Mouse (Mus musculus) left cerebral cortex, postnatal 36 days (tissue): ENCODE measurements around the gene Slc45a1. TPM values are rescaled to one million over a fixed set of nuclear protein-coding genes. Genes with fewer than 3 reads are reported as not detected.

Source experiments
- DNase-seq, 2 experiments: peaks; one replicate each; pipeline ENCODE4 v3.0.0; 2021 to 2022; ENCODE audit warnings: low spot score in 2 of 2, mixed read lengths in 1 of 2
- intact Hi-C: fragments of 180-260 bp; cut with DNase I; formaldehyde crosslinking; loops from one replicate; pipeline ENCODE4 v1.15.1; 2025
- total RNA-seq, 2 experiments: library from RNA; stranded (reverse); gene quantifications; 2 replicates each; pipeline ENCODE4 v1.2.3; 2021

Slc45a1 gene
- total RNA-seq, 2 experiments from 2014 or later: 43.0 to 53.0 TPM

DNA sequence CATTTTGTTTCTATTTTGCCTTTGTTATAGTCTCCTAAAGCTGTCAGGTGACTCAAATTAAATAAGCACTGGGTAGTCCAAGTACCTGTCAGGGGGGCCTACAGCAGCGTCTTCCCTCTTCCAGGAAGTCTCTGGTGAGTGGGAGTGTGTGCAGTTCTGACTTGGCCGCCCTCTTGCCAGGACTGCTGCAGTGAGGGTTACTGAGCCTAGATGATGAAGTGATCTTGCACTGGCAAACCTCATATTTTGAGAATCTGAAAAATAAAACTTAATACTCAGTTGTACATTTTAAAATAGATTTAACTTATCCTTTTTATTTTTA lies 63.7 kb downstream of the Slc45a1 start:
- DNase-seq: no peak
- intact Hi-C loops: no loop called here

DNA sequence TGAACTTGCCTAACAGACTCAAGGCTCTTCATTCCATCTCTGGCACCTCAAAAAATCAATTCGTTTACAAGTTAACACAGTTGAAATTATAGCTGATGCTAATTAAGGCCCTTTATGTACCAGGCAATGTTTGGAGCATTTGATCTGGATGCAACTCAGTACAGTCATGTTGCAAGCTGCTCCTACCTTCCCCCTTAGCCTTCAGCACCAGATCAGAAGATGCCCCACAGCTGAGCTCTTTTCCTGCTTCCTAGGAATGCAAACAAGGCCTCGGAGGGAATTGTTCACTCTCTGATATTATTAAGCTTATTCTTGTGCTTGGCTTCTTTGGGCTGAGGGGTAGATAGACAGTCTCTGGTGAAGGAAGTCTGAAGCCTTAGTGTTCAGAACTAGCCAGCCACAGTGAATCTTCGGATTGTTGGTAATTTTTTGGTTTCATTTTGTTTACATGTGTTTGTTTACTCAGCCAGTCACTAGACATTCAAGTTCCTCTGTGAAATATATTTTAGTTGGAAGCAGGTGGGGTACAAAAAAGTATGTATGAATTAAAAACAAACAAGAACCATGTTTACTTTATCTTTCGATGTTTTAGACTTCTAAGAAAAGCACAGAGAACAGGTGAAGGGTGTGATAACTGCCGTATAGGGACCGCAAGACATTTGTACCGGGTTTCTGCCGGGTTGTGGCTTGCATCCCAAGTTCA lies 64.2 kb downstream of the Slc45a1 start:
- intact Hi-C loops: no loop called here
- DNase-seq: no peak

DNA sequence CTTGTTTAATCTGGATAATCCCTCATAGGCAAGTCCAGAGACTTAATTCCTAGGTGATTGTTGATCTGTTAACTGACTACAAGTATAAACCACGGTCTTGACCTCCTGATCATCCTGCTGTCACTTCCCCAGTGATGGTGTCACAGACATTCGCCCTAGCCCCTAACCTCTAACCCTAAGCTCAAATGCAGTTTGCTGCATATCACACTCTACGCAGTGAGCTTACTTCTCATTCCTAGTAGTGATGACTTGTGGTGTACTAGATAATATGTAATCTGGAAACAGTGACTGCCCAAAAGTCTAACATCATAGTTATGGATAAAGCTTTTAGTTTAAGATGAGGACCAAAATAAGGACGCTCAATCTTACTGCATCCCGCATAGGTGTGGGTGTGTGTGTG lies 65.7 kb downstream of the Slc45a1 start:
- intact Hi-C loops: no loop called here
- no peak for DNase-seq

DNA sequence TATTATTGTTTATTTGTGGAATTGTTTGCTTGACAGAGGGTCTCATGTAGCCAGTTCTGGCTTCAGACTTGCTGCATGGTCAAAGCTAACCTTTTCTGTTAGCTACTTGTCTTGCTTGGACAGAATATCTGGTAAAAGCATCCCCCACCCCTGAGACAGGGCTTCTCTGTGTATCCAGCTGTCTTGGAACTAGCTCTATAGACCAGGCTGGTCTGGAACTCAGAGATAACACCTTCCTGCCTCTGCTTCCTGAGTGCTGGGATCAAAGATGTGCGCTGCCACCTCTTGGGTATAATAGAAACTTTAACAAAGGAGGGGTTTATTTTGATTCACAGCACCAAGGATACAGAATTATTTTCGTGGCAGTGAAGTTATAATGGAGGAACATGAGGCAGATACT lies 66.2 kb downstream of the Slc45a1 start:
- intact Hi-C loops: no loop called here
- no peak for DNase-seq

DNA sequence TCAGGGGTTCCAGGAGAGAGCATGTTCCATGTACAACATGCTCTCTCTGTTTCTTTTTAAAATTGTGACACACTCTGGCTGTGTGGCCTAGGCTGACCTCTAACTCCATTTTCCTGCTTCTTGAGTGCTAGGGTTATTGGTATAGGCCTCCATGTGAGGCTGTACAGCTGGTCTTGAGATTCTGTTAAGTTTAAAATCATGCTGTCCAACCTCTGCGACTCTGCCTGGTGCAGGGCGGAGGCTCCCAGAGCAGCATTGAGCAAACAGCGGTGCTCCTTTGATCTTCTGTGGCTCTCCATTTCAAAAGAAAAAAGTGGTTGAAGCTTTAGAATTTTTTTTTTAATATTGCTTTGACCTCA lies 68.2 kb downstream of the Slc45a1 start:
- intact Hi-C loops: no loop called here

DNA sequence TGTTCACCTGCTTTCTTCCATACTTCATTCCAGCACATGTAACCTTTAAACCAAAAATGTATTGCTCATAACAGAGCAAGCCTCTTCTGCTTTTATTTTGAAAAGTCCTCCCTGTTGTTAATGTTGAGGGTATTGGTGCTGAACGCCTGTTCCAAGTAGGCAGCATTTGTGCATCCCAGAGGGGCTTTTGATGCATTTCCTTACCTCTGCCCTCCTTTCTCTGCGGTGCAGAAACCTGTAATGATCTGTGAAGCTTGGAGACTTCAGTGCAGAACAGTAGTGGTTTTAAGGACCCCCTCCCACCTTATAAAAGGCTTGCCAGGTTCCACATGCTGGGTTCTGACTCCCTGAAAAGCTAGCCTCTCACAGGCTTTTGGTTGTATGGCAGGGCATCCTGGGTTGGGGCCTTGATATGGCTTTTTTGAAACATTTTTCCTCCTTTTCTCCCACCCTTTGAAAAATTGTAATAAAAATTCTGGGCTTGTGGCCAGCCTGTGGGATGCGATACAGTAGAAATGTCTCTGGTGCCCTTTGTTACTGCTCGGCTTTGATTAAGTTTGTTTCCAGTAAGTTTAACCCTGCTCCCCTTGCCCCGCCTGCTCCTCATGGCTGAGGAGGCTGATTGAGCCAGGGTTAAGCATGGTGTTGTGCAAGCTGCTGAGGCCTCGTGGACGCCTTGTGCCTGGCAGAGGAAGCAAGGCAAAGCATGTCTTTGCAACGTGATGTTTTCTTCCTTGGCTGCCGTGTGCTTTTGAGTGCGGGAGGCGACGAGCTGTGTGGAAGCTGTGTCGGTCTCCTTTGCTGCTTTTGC lies 68.8 kb downstream of the Slc45a1 start:
- intact Hi-C loops: no loop called here

More for the DNA sequence above, 68.2 kb downstream of the Slc45a1 start:
- no peak for DNase-seq

DNA sequence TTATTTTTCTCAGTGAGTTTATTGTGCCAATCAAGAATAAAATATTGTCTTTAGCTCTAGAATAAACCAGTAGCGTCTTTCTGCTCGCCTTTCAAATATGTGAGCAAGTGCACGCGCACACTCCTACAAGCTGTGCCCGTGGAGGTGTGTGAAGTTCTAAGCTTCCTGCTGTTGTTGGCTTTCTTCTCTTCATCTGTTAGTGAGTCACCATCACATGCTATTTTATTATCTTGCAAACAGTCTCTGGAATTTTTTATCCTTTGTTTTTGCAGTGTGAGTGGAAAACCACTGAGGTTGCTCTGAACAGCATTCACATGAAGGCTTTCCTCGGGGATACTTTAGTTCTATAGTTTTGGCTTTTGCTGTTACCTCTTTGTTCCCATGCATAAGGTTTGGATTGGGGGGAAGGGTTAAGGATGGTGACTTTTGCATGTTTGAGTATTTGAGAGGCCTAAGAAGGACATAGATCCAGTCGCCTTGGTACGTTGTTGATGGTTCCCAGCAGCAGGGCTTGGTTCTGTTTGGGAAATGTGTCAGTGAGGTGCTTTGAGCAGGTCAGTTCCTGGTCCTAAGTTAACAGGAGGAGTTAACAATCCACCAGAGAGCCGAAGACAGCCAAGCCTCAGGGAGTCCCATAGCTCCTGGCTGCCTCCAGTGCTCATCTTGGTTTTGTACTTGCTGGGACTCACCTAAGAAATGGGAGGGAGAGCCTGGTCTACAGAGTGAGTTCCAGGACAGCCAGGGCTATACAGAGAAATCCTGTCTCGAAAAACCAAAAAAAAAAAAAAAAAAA lies 69.8 kb downstream of the Slc45a1 start:
- DNase-seq: no peak
- intact Hi-C loops: no loop called here

More for the DNA sequence above, 68.8 kb downstream of the Slc45a1 start:
- DNase-seq: peak; percentile 72

Other genes starting within 250 kb of the Slc45a1 start
- gene Errfi1, start 201.7 kb upstream of the Slc45a1 start, total RNA-seq: 10 to 100 TPM; 27.4 TPM